Mouse (Mus musculus) liver, embryonic 13.5 days (tissue): ENCODE data around the gene Zdhhc22. TPM values are rescaled to one million over a fixed set of nuclear protein-coding genes. Genes with fewer than 3 reads are reported as not detected.

ENCODE experiments used
- ATAC-seq: fragments of 200-750 bp; cut with Nextera tagmentation; 2 replicates; pipeline ENCODE4 v1.8.0; 2017; ENCODE audit warnings: low read depth, mild to moderate bottlenecking, moderate number of reproducible peaks, moderate library complexity
- DNase-seq: peaks from one replicate; pipeline ENCODE4 v3.0.0; 2022
- H3K27ac ChIP-seq: fragments of 300-500 bp; sonication (generic); 2 replicates; pipeline ENCODE4 v1.5.1; 2015; ENCODE audit warnings: moderate library complexity, mild to moderate bottlenecking, inconsistent platforms
- H3K27me3 ChIP-seq: fragments of 300-500 bp; sonication (generic); 2 replicates; pipeline ENCODE4 v1.6.1; 2015; ENCODE audit warnings: mild to moderate bottlenecking, inconsistent platforms
- H3K36me3 ChIP-seq: fragments of 300-500 bp; sonication (generic); 2 replicates; pipeline ENCODE4 v1.6.1; 2015; ENCODE audit warnings: mild to moderate bottlenecking, inconsistent platforms
- H3K4me1 ChIP-seq: fragments of 300-500 bp; sonication (generic); replicated peaks from 2 replicates; pipeline ENCODE4 v1.6.1; 2015; ENCODE audit warnings: inconsistent platforms
- H3K4me2 ChIP-seq: fragments of 300-500 bp; sonication (generic); 2 replicates; pipeline ENCODE4 v1.6.1; 2015; ENCODE audit warnings: inconsistent platforms, mild to moderate bottlenecking, moderate library complexity
- H3K4me3 ChIP-seq: fragments of 300-500 bp; sonication (generic); replicated peaks from 2 replicates; pipeline ENCODE4 v1.5.1; 2015; ENCODE audit warnings: mild to moderate bottlenecking, inconsistent platforms
- H3K9ac ChIP-seq: fragments of 300-500 bp; sonication (generic); 2 replicates; pipeline ENCODE4 v1.6.1; 2015; ENCODE audit warnings: mild to moderate bottlenecking, inconsistent platforms
- H3K9me3 ChIP-seq: fragments of 300-500 bp; sonication (generic); replicated peaks from 2 replicates; pipeline ENCODE4 v1.6.1; 2016; ENCODE audit warnings: inconsistent platforms
- WGBS: fragments of 180-500 bp; shearing (Covaris S2); methylation state at CpG from one replicate; pipeline ENCODE4 v1.1.7; 2015; ENCODE audit not compliant: insufficient replicate concordance; 5-methylcytosine and 5-hydroxymethylcytosine counted together
- polyA plus RNA-seq: library from polyadenylated mRNA; unstranded; fragments of >200 nt; fragmentation: Nextera tagmentation; extraction: Ambion mirVana; gene quantifications from 2 replicates; pipeline ENCODE4 v1.2.1, GENCODE M21; 2015

Zdhhc22 gene
- polyA plus RNA-seq, 1 experiment from 2014 or later: not detected

DNA sequence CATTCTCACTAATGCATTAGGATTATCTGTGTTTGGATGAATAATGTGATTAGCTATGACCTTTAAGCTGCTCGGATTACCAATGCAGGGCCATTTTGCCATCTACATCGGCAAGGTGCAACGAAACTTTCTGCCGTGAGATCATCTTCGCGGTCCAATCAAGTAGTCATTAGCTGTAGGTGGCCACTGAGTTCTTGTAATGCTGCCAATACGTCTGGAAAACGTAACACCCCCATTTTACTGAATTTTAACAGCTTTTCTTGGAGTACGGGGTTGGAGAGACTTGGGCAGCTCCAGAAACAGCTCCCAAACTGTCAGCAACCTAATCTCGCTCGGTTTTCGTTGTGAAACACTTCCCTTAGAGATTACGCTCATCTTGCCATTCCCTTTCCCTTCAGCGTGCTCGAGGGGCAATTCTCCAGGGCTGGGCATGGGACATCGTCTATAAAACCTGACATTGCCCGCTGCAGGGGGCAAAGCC lies 43.9 kb downstream of the Zdhhc22 start:
- Histone ChIP-seq H3K27ac (peak overlapping the region; percentile 96), H3K4me1 (peaks cover 47% of the 10 kb centered on the region), H3K4me2 (peak overlapping the region; percentile 82), H3K9ac (peak overlapping the region; percentile 92), H3K27me3 (peaks cover 10% of the 10 kb centered on the region; the same call in 1 of the 2 replicates), H3K9me3 (no peaks in the 10 kb centered on the region), H3K36me3 (peaks cover 4% of the 10 kb centered on the region; the same call in 1 of the 2 replicates), H3K4me3 (peak overlapping the region; percentile 82)
- no peak for ATAC-seq
- WGBS: under 1% methylated on average over 17 of the region's 17 CpGs
- DNase-seq: peak; percentile 22

GRCm38 (mm10) chr12:86945126-86945525 lies 45.1 kb downstream of the Zdhhc22 start:
- no peak overlapping the region for H3K4me3 ChIP-seq
- H3K27ac ChIP-seq: no peak overlapping the region
- DNase-seq (peak; percentile 30), ATAC-seq (no peak)
- H3K4me2 ChIP-seq: 0 out of 2 replicates have a peak overlapping the region, but pooled peaks have one; percentile 13
- no peak overlapping the region for H3K9ac ChIP-seq
- H3K4me1 ChIP-seq: peaks cover 37% of the 10 kb centered on the region
- WGBS: 14% methylated on average over 4 of the region's 4 CpGs
- no peaks in the 10 kb centered on the region for H3K9me3 ChIP-seq
- peaks cover 14% of the 10 kb centered on the region; the same call in 1 of the 2 replicates for H3K27me3 ChIP-seq
- H3K36me3 ChIP-seq: peaks cover 4% of the 10 kb centered on the region; the same call in 1 of the 2 replicates

DNA sequence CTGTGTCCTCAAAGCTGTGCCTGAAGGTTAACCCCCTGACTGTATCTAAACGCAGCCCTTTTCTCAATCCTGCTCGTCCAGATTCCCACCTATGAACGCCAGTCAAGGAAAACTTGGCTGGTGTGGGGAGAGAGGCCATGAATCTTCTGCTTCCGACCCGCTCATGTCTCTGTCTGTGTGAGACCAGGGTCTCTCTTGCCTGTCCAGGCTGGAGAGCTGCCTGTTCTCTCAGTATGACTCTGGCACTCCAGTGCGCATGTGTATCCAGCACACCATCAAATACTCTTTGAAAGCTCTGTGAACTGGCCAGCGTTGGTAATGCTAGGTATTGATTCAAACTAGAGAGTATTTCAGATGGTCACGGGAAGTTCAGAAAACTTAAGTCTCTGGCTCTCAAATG lies 46.8 kb downstream of the Zdhhc22 start:
- no peak overlapping the region for H3K4me2 ChIP-seq
- 70% methylated on average over 8 of the region's 8 CpGs for WGBS
- H3K27ac ChIP-seq: no peak overlapping the region
- no peak overlapping the region for H3K4me3 ChIP-seq
- no peaks in the 10 kb centered on the region for H3K36me3 ChIP-seq
- H3K27me3 ChIP-seq: peaks cover 14% of the 10 kb centered on the region; the same call in 1 of the 2 replicates
- DNase-seq (no peak), ATAC-seq (no peak)
- no peaks in the 10 kb centered on the region for H3K9me3 ChIP-seq
- H3K9ac ChIP-seq: no peak overlapping the region
- peaks cover 20% of the 10 kb centered on the region for H3K4me1 ChIP-seq

DNA sequence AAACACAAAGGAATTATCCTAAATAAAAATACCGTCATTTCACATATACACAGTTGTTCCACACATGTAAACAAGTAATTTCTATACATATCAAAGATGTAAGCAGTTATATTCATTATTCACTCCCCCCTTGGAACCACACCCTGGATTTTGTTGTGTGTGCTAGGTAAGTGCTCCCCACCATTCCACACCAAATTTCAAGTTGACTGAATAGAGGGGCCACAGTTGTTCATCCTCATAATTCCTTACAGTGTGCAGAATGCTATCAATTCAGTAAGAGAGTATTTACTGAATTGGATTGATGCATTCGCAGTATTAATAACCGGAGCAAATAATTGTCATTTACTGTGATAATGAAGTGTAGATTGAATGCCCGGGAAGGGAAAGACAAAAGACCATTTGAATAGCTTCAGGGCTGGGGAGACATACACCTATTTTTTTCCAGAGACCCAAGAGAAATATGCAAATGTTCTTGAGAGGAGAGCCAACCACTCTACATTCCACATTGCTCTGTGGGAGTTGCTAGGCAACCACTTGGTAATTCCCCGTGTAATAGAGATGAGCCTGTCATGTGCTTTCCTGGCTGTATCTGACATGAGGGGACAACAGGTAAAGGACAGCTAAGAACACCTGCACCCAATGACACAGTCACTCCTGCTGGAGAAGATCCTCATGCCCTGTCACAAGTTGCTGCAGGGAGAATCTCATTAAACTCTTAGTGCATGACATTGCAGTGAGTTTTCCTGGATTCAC lies 48.3 kb downstream of the Zdhhc22 start:
- H3K9ac ChIP-seq: no peak overlapping the region
- no peak overlapping the region for H3K4me2 ChIP-seq
- WGBS: 61% methylated on average over 5 of the region's 5 CpGs
- no peak overlapping the region for H3K27ac ChIP-seq
- H3K9me3 ChIP-seq: no peaks in the 10 kb centered on the region
- no peak overlapping the region for H3K4me3 ChIP-seq
- H3K36me3 ChIP-seq: no peaks in the 10 kb centered on the region
- ATAC-seq: no peak
- no peak for DNase-seq
- H3K4me1 ChIP-seq: peaks cover 12% of the 10 kb centered on the region
- H3K27me3 ChIP-seq: peaks cover 15% of the 10 kb centered on the region; the same call in 1 of the 2 replicates

DNA sequence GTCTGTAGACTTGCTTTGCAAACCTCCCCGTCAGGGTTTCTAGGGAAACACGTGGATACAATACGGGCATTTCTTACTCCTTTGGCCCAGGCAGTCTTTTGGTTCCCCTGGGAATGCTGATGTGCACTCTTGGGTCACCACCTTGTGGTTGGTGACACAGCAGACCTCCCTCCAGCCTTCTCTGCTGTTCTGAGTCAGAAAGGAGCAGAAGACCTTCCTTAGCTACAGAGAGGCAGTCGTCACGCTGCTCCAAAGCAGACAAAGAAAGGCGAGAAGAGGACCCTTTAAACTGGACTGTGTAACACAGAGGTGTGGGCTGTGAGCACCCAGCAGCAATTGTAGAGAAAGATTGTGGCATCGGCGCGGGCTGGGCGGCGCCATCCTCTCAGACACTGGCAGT lies 49.1 kb downstream of the Zdhhc22 start:
- no peak overlapping the region for H3K27ac ChIP-seq

GRCm38 (mm10) chr12:86938571-86938970 lies 51.7 kb downstream of the Zdhhc22 start:
- Histone ChIP-seq H3K4me3 (no peak overlapping the region), H3K4me1 (no peaks in the 10 kb centered on the region), H3K27me3 (peaks cover 16% of the 10 kb centered on the region; the same call in 1 of the 2 replicates), H3K36me3 (no peaks in the 10 kb centered on the region), H3K27ac (no peak overlapping the region), H3K4me2 (no peak overlapping the region), H3K9me3 (no peaks in the 10 kb centered on the region), H3K9ac (no peak overlapping the region)
- DNase-seq: no peak
- ATAC-seq: no peak
- WGBS: 32% methylated on average over 9 of the region's 9 CpGs

More for the DNA sequence above, 49.1 kb downstream of the Zdhhc22 start:
- H3K27me3 ChIP-seq: peaks cover 16% of the 10 kb centered on the region; the same call in 1 of the 2 replicates
- no peak overlapping the region for H3K4me3 ChIP-seq
- peaks cover 10% of the 10 kb centered on the region for H3K4me1 ChIP-seq
- no peaks in the 10 kb centered on the region for H3K36me3 ChIP-seq
- no peak overlapping the region for H3K9ac ChIP-seq
- ATAC-seq (no peak), DNase-seq (no peak)
- no peak overlapping the region for H3K4me2 ChIP-seq
- 58% methylated on average over 11 of the region's 11 CpGs for WGBS
- no peaks in the 10 kb centered on the region for H3K9me3 ChIP-seq

- no peak overlapping the region for H3K9ac ChIP-seq
- H3K27me3 ChIP-seq: peaks cover 7% of the 10 kb centered on the region; the same call in 1 of the 2 replicates
- WGBS: 63% methylated on average over 11 of the region's 11 CpGs
These were observed 53.5 kb downstream of the Zdhhc22 start for GRCm38 (mm10) chr12:86936587-86937343.

DNA sequence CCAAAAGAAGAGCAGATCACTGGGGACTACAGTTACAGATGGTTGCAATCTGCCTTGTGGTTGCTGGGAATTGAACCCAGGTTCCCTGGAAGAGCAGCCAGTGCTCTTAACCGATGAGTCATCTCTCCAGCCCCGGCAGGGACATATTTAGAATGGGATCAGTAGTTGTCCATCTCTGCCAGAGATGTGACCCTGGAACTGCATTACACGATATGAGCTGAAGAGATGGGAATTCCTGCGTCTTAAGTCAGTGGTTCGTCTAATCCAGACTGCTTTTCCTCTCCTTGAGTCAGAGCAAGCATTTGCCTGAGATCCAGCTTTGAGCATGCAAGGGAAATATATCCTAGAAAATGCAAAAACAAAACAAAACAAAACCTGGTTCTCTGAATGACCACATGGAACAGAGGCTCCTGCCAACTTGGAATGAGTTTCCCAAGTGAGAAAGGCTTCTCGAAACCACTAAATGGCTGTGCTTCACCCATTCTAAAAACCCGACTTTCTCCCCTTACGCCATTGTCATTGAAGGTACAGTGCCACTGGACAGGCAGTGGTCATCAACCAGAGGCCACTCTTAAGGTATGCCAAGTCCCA lies 54.4 kb downstream of the Zdhhc22 start:
- no peaks in the 10 kb centered on the region for H3K9me3 ChIP-seq
- no peak overlapping the region for H3K9ac ChIP-seq
- ATAC-seq (no peak), DNase-seq (no peak)
- H3K36me3 ChIP-seq: no peaks in the 10 kb centered on the region
- no peak overlapping the region for H3K27ac ChIP-seq
- peaks cover 5% of the 10 kb centered on the region; the same call in 1 of the 2 replicates for H3K27me3 ChIP-seq
- no peak overlapping the region for H3K4me2 ChIP-seq
- WGBS: 67% methylated on average over 8 of the region's 8 CpGs
- no peaks in the 10 kb centered on the region for H3K4me1 ChIP-seq
- H3K4me3 ChIP-seq: no peak overlapping the region

More at GRCm38 (mm10) chr12:86936587-86937343, 53.5 kb downstream of the Zdhhc22 start:
- Histone ChIP-seq H3K4me3 (no peak overlapping the region), H3K27ac (no peak overlapping the region), H3K9me3 (no peaks in the 10 kb centered on the region), H3K4me1 (no peaks in the 10 kb centered on the region), H3K36me3 (no peaks in the 10 kb centered on the region), H3K4me2 (no peak overlapping the region)
- no peak for DNase-seq
- no peak for ATAC-seq

DNA sequence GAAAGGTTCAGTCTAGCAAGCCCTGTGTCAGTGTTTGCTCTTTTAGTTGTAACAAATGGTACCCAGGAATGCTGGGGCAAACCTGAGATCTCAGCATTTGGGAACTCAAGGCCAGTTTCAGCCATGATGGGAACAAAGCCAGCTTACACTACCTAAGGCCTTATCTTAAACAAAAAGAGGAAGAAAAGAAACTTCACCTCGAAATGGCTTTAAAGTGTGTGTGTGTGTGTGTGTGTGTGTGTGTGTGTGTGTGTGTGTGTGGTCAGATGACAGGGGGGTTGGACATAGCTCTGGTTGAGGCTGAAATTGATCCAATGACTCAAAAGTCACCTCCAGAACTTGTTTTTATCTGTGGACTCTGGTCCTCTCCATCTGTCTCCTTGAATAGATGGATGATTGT lies 55.5 kb downstream of the Zdhhc22 start:
- WGBS: 8% methylated on average over 1 of the region's 1 CpGs
- DNase-seq (no peak), ATAC-seq (no peak)
- H3K4me2 ChIP-seq: no peak overlapping the region
- no peaks in the 10 kb centered on the region for H3K36me3 ChIP-seq
- no peak overlapping the region for H3K9ac ChIP-seq
- H3K27me3 ChIP-seq: peaks cover 5% of the 10 kb centered on the region; the same call in 1 of the 2 replicates
- no peaks in the 10 kb centered on the region for H3K9me3 ChIP-seq
- H3K4me3 ChIP-seq: no peak overlapping the region
- H3K4me1 ChIP-seq: no peaks in the 10 kb centered on the region
- H3K27ac ChIP-seq: no peak overlapping the region

- no peak overlapping the region for H3K4me2 ChIP-seq
- WGBS: 50% methylated on average over 6 of the region's 6 CpGs
- ATAC-seq (no peak), DNase-seq (no peak)
- H3K27ac ChIP-seq: no peak overlapping the region
- H3K27me3 ChIP-seq: peaks cover 5% of the 10 kb centered on the region; the same call in 1 of the 2 replicates
- no peak overlapping the region for H3K4me3 ChIP-seq
- H3K36me3 ChIP-seq: no peaks in the 10 kb centered on the region
- H3K9ac ChIP-seq: no peak overlapping the region
- no peaks in the 10 kb centered on the region for H3K9me3 ChIP-seq
- no peaks in the 10 kb centered on the region for H3K4me1 ChIP-seq
These were observed 57.7 kb downstream of the Zdhhc22 start for GRCm38 (mm10) chr12:86932575-86932952.
